15 mouse cellular contexts compared by ENCODE assay signal in the genomic region with DNA sequence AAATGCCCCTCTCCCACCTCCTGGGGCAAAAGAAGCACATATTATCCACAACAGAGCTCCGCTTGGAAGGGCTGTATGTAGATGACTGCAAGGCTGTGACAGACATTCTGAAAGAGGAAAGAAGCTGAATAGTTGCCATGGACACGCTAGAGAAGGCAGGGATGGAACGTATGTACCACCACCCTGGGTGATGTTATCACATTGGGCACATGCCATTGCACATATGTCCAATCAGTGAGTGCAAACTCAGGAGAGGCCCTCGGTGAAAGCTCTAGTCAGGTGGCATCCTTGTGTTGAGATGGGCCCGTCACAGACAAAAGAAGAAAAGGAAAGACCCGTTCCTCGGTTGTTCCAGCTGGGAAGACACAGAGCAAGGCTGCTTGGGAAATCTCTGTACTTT.
"Had no signal": no experiment of that assay in that cellular context is flagged by ENCODE, and none has a peak within 500 bp of the region (broad histone marks: within the 10 kb centered on the region; RNA-seq: fewer than 3 reads in every experiment).

No protein-coding gene starts in this region.

- H3K27ac ChIP-seq: liver, embryonic 13.5 days; midbrain, embryonic 13.5 days; neural tube, embryonic 13.5 days had no signal

- H3K9me3 ChIP-seq: liver, embryonic 13.5 days; midbrain, embryonic 13.5 days; neural tube, embryonic 13.5 days had no signal

- H3K36me3 ChIP-seq: liver, embryonic 13.5 days; midbrain, embryonic 13.5 days; neural tube, embryonic 13.5 days had no signal

- ATAC-seq: midbrain, embryonic 13.5 days; midbrain, embryonic 16.5 days had no signal

- H3K9ac ChIP-seq: liver, embryonic 13.5 days; midbrain, embryonic 13.5 days; neural tube, embryonic 13.5 days had no signal

- H3K4me3 ChIP-seq: liver, embryonic 13.5 days; midbrain, embryonic 13.5 days; myocyte; neural tube, embryonic 13.5 days had no signal

- H3K27me3 ChIP-seq: liver, embryonic 13.5 days; midbrain, embryonic 13.5 days; neural tube, embryonic 13.5 days had no signal

- H3K4me1 ChIP-seq: liver, embryonic 13.5 days had no signal

- H3K4me2 ChIP-seq: liver, embryonic 13.5 days; midbrain, embryonic 13.5 days; neural tube, embryonic 13.5 days had no signal

- DNase-seq: kidney, adult 18-20 months; kidney, adult 9 months; kidney, postnatal 14 days; kidney, postnatal 4 days; liver, embryonic 13.5 days; lung, adult 2 months; lung, postnatal 14 days; lung, postnatal 4 days; retina, postnatal 1 day; thymus, adult 18-20 months; thymus, postnatal 36 days had no signal
